12 mouse cellular contexts compared by ENCODE assay signal in the genomic region with DNA sequence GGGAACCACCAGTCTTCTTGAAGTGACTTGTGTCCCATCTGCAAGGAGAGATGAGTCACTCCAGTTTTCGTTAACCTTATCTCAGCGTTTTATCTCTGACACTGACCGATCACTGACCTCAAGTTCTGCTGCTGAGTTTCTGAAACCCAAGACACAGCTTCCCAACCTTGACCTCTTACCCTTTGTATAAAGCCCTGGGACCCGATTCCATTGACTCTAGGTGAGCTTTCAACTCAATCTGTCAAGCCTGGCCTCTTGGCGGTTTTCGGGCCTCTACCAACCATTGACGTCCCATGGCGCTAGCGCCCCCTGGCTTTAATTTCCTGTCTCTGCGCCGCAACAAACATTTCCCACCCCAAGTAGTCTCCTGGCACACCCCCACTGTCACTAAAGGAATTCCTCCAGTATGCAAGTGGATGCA. TPM values are rescaled to one million over a fixed set of nuclear protein-coding genes. Genes with fewer than 3 reads are reported as not detected.
DNase-seq lines count a peak whose midpoint lies in the region; ATAC-seq and TF ChIP-seq lines count a peak whose summit lies in the region.
"Had no signal": no experiment of that assay in that cellular context is flagged by ENCODE, and none has a peak within 500 bp of the region (broad histone marks: within the 10 kb centered on the region; RNA-seq: fewer than 3 reads in every experiment).

No protein-coding gene starts in this region.

- no peaks in the 10 kb centered on the region for H3K36me3 ChIP-seq in liver, adult 2 months (ENCODE audit: control insufficient read depth, insufficient read depth, low read length)
- H3K36me3 ChIP-seq in liver, embryonic 12.5 days: no peaks in the 10 kb centered on the region
- H3K36me3 ChIP-seq: lung, embryonic 15.5 days had no signal

- WGBS in liver, adult 2 months: 59% methylated on average over 11 of the region's 11 CpGs
- 37% methylated on average over 11 of the region's 11 CpGs for WGBS in liver, embryonic 12.5 days (ENCODE audit: insufficient replicate concordance)

- peaks cover 2% of the 10 kb centered on the region; the same call in 1 of the 2 replicates for H3K79me2 ChIP-seq in liver, adult 2 months (ENCODE audit: control insufficient read depth, insufficient read depth, low read length)

- H3K27me3 ChIP-seq in liver, adult 2 months (ENCODE audit: control insufficient read depth, insufficient read depth, low read length): no peaks in the 10 kb centered on the region
- peaks cover 62% of the 10 kb centered on the region for H3K27me3 ChIP-seq in liver, embryonic 12.5 days (replicated peaks)

- no peak overlapping the region for H3K4me3 ChIP-seq in gastrocnemius, adult 2 months
- no peak overlapping the region for H3K4me3 ChIP-seq in liver, adult 2 months (ENCODE audit: insufficient read depth, low read depth, low read length)
- no peak overlapping the region for H3K4me3 ChIP-seq in liver, embryonic 12.5 days
- H3K4me3 ChIP-seq: forebrain, embryonic 13.5 days; lung, embryonic 15.5 days had no signal

- TF ChIP-seq POLR2A in liver, adult 2 months (IDR thresholded peaks at IDR 0.05; ENCODE audit: extremely low read depth, insufficient read depth, low read length): no peak
- no peak for TF ChIP-seq POLR2A in brain, embryonic 14.5 days (IDR thresholded peaks at IDR 0.05; ENCODE audit: borderline replicate concordance, extremely low read depth, insufficient read depth, insufficient read length, poor library complexity, severe bottlenecking)

- peak; percentile 54 for DNase-seq in gastrocnemius, adult 2 months
- DNase-seq in gastrocnemius, postnatal 4 days (ENCODE audit: low spot score in 2 of 2): no peak
- DNase-seq in liver, adult 2 months (ENCODE audit: extremely low read depth, low read depth, low spot score): no peak
- no peak for DNase-seq in brain, embryonic 14.5 days (ENCODE audit: low read depth)
- DNase-seq in lung, postnatal 4 days: peak; percentile 44 to 51
- no peak for DNase-seq in urinary bladder, postnatal 25 days (ENCODE audit: low spot score)
- DNase-seq: embryo, embryonic 11 days; thymus, postnatal 14 days had no signal

- no peak overlapping the region for H3K9ac ChIP-seq in liver, adult 2 months (ENCODE audit: low read depth, low read length)
- no peak overlapping the region for H3K9ac ChIP-seq in liver, embryonic 12.5 days
- H3K9ac ChIP-seq: forebrain, embryonic 13.5 days; lung, embryonic 15.5 days had no signal

- no peaks in the 10 kb centered on the region for H3K9me3 ChIP-seq in liver, embryonic 12.5 days (replicated peaks)
- H3K9me3 ChIP-seq: forebrain, embryonic 13.5 days; lung, embryonic 15.5 days had no signal

- H3K4me1 ChIP-seq in liver, adult 2 months (ENCODE audit: control insufficient read depth, insufficient read depth, low read length): peaks cover 18% of the 10 kb centered on the region
- peaks cover 32% of the 10 kb centered on the region for H3K4me1 ChIP-seq in liver, embryonic 12.5 days

- intact Hi-C loops in gastrocnemius, adult 2 months (cut with DNase I): loop anchor here (1.0 kb wide), 1 partner anchor 36 kb away; no protein-coding TSS in a partner anchor

- ATAC-seq in liver, embryonic 12.5 days: no peak
- no peak for ATAC-seq in granulocyte monocyte progenitor cell, adult 5-6 weeks (replicated peaks; ENCODE audit: poor library complexity, severe bottlenecking)
- ATAC-seq: forebrain, embryonic 13.5 days had no signal

- no peak overlapping the region for H3K27ac ChIP-seq in gastrocnemius, adult 2 months
- no peak overlapping the region for H3K27ac ChIP-seq in liver, adult 2 months (replicated peaks; ENCODE audit: insufficient read depth, low read depth, low read length)
- no peak overlapping the region for H3K27ac ChIP-seq in liver, embryonic 12.5 days
- H3K27ac ChIP-seq: forebrain, embryonic 13.5 days; lung, embryonic 15.5 days had no signal

- H3K4me2 ChIP-seq in liver, embryonic 12.5 days: no peak overlapping the region
- H3K4me2 ChIP-seq: forebrain, embryonic 13.5 days; lung, embryonic 15.5 days had no signal

- TF ChIP-seq CTCF in gastrocnemius, adult 2 months (IDR thresholded peaks at IDR 0.05): peak; percentile 53
- peak; percentile 68 for TF ChIP-seq CTCF in liver, adult 2 months (IDR thresholded peaks at IDR 0.05; ENCODE audit: low read depth, low read length)
- peak; percentile 15; the same call in 1 of the 2 replicates for TF ChIP-seq CTCF in brain, embryonic 14.5 days (IDR thresholded peaks at IDR 0.05; ENCODE audit: borderline replicate concordance, extremely low read depth, insufficient read depth, insufficient read length)

RNA-seq across cellular contexts. Expression of a gene that starts 2.3 kb away (rescaled TPM):
- total RNA-seq in gastrocnemius, adult 2 months (2021): 10 to 100 TPM; 75.0 to 87.5 TPM
- total RNA-seq in gastrocnemius, postnatal 4 days (2021): 10 to 100 TPM; 78.4 to 90.4 TPM
- 15.9 and 21.7 TPM in 2 replicates for total RNA-seq in liver, adult 2 months (2014; rRNA removed)
- polyA plus RNA-seq in liver, adult 2 months (2012; rRNA removed): 27.9 and 28.9 TPM in 2 replicates
- 0.57 and 0.98 TPM in 2 replicates for polyA plus RNA-seq in liver, embryonic 12.5 days (2016; fragmentation: Nextera tagmentation; extraction: Ambion mirVana)
- 4.0 and 8.3 TPM in 2 replicates for polyA plus RNA-seq in brain, embryonic 14.5 days (2012; rRNA removed)
- total RNA-seq in granulocyte monocyte progenitor cell, adult 5-6 weeks (2014; fragmentation: Nextera tagmentation): not detected in 2 replicates
- not detected in 2 replicates for total RNA-seq in granulocyte monocyte progenitor cell, adult 5-6 weeks (2017)

RNA-seq across cellular contexts. Expression of a gene that starts 12.0 kb away (rescaled TPM):
- total RNA-seq in gastrocnemius, adult 2 months (2021): under 1 TPM in 1 of 2 experiments, not detected in 1; 0.67 TPM
- under 1 TPM; 0.42 to 0.54 TPM for total RNA-seq in gastrocnemius, postnatal 4 days (2021)
- total RNA-seq in liver, adult 2 months (2014; rRNA removed): not detected in 2 replicates
- 0.24 TPM in 1 of 2 replicates, not detected in the other for polyA plus RNA-seq in liver, adult 2 months (2012; rRNA removed)
- not detected in 2 replicates for polyA plus RNA-seq in liver, embryonic 12.5 days (2016; fragmentation: Nextera tagmentation; extraction: Ambion mirVana)
- polyA plus RNA-seq in brain, embryonic 14.5 days (2012; rRNA removed): 8.3 and 10.3 TPM in 2 replicates
- total RNA-seq in granulocyte monocyte progenitor cell, adult 5-6 weeks (2014; fragmentation: Nextera tagmentation): 1.9 TPM in 1 of 2 replicates, not detected in the other
- not detected in 2 replicates for total RNA-seq in granulocyte monocyte progenitor cell, adult 5-6 weeks (2017)

RNA-seq across cellular contexts. Expression of a gene that starts 40.2 kb away (rescaled TPM):
- total RNA-seq in gastrocnemius, adult 2 months (2021): 10 to 100 TPM; 22.7 to 27.6 TPM
- 10 to 100 TPM; 29.3 to 30.2 TPM for total RNA-seq in gastrocnemius, postnatal 4 days (2021)
- 33.0 and 33.9 TPM in 2 replicates for total RNA-seq in liver, adult 2 months (2014; rRNA removed)
- polyA plus RNA-seq in liver, adult 2 months (2012; rRNA removed): 18.3 and 18.6 TPM in 2 replicates
- 30.9 and 31.7 TPM in 2 replicates for polyA plus RNA-seq in liver, embryonic 12.5 days (2016; fragmentation: Nextera tagmentation; extraction: Ambion mirVana)
- 37.8 and 41.5 TPM in 2 replicates for polyA plus RNA-seq in brain, embryonic 14.5 days (2012; rRNA removed)
- total RNA-seq in granulocyte monocyte progenitor cell, adult 5-6 weeks (2014; fragmentation: Nextera tagmentation): 12.3 and 72.3 TPM in 2 replicates
- 15.1 and 26.5 TPM in 2 replicates for total RNA-seq in granulocyte monocyte progenitor cell, adult 5-6 weeks (2017)

RNA-seq across cellular contexts. Expression of a gene that starts 40.5 kb away (rescaled TPM):
- total RNA-seq in gastrocnemius, adult 2 months (2021): under 1 TPM; 0.31 to 0.33 TPM
- total RNA-seq in gastrocnemius, postnatal 4 days (2021): 1 to 10 TPM; 5.3 to 5.4 TPM
- 0.37 and 0.94 TPM in 2 replicates for total RNA-seq in liver, adult 2 months (2014; rRNA removed)
- 0.27 and 0.43 TPM in 2 replicates for polyA plus RNA-seq in liver, adult 2 months (2012; rRNA removed)
- 9.0 and 9.5 TPM in 2 replicates for polyA plus RNA-seq in liver, embryonic 12.5 days (2016; fragmentation: Nextera tagmentation; extraction: Ambion mirVana)
- 4.2 TPM in 2 replicates for polyA plus RNA-seq in brain, embryonic 14.5 days (2012; rRNA removed)
- total RNA-seq in granulocyte monocyte progenitor cell, adult 5-6 weeks (2014; fragmentation: Nextera tagmentation): 23.2 and 35.0 TPM in 2 replicates
- 12.8 and 15.4 TPM in 2 replicates for total RNA-seq in granulocyte monocyte progenitor cell, adult 5-6 weeks (2017)

Comparison
In these comparisons a context has a peak if more than half of its experiments do, and no peak if none do; other contexts are left out.
1. DNase-seq: peak in gastrocnemius, adult 2 months (single experiment) and lung, postnatal 4 days (2 of 2); none in gastrocnemius, postnatal 4 days (0 of 2), liver, adult 2 months (single experiment), brain, embryonic 14.5 days (single experiment) and urinary bladder, postnatal 25 days (single experiment).
2. CTCF ChIP-seq: peak in every context shown above with its lines; median percentile 68 in liver, adult 2 months; 53 in gastrocnemius, adult 2 months; 15 in brain, embryonic 14.5 days.
3. RNA of a gene that starts 2.3 kb away (total RNA-seq): 78.4 to 90.4 TPM in gastrocnemius, postnatal 4 days, 75.0 to 87.5 TPM in gastrocnemius, adult 2 months and 15.9 to 21.7 TPM in liver, adult 2 months; not detected in granulocyte monocyte progenitor cell, adult 5-6 weeks; every median in the first group is over 10 times any median in the second.